Mouse (Mus musculus) G1E (cell line): ENCODE results near the gene Rffl.

Source experiments
- CTCF ChIP-seq: IDR thresholded peaks from 2 replicates; pipeline ENCODE4 v1.5.1; 2012; ENCODE audit warnings: low read depth, low read length, inconsistent platforms, mixed read lengths
- GATA1 ChIP-seq: IDR thresholded peaks from 2 replicates; pipeline ENCODE4 v1.6.1; 2012; ENCODE audit warnings: borderline replicate concordance, low read length, inconsistent platforms, mixed read lengths
- POLR2AphosphoS5 ChIP-seq: IDR thresholded peaks from 2 replicates; pipeline ENCODE4 v1.6.1; 2012; ENCODE audit warnings: low read depth, low read length, inconsistent platforms; ENCODE audit not compliant: insufficient replicate concordance
- TAL1 ChIP-seq: conservative IDR thresholded peaks from 2 replicates; pipeline ENCODE4 v1.6.1; 2012; ENCODE audit warnings: low read depth, low read length, inconsistent platforms, mixed read lengths

DNA sequence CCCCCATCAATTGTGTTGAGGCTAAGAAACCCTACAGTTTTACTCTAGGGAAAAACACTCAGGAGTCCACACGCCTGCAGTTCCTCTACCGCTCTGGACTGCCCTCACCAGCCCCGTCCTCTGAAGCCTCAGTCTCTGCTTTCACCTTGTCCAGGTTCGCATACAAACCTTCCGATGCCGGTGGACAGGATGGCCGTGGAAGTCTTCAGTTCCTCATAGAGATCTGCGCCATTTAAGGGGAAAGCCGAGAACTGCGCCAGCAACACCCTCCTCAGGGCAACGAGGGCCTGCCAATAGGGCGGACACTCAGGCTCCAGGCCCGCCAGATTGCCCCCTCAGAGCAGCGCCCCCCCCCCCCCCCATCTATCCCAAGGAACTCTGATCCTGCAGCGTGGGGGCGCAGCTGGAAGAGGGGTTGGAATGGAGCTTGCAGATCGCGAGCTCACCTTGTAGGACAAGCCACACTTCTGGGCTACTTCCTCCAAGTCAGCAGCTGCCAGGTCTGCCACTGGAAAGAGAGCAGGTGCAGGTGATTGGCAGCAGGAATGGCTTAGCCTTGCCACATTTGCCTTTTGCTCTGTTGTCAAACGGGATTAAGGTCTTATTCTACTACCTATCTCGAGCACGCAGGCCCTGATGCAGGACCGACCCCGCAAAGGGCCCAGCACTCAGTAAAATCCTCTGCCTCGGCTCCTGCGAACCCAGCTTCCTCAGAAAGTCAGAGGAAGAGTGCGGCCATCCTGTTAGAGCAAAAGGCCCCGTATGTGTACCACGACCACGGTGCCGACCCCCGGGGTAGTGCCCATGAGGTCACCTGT lies 18.7 kb upstream of the Rffl start:
- no peak for TF ChIP-seq CTCF
- TF ChIP-seq GATA1: no peak
- no peak for TF ChIP-seq TAL1
- no peak for TF ChIP-seq POLR2AphosphoS5
